Mouse (Mus musculus) spleen, postnatal 10 days (tissue): ENCODE data around the gene Arhgap21.

Source experiments
- DNase-seq, 2 experiments: peaks; one replicate each; pipeline ENCODE4 v3.0.0; 2021 to 2022; ENCODE audit warnings: low spot score in 2 of 2

Arhgap21 gene

GRCm38 (mm10) chr2:20968441-20969200, at the start of gene Arhgap21:
TSS of gene Arhgap21 (minus strand) at chr2:20968881.
- peak; percentile 65 to 84 for DNase-seq

- DNase-seq: no peak
Measured at GRCm38 (mm10) chr2:21016589-21016988, 47.9 kb upstream of the Arhgap21 start.

GRCm38 (mm10) chr2:21010806-21011397, 42.2 kb upstream of the Arhgap21 start:
- no peak for DNase-seq

GRCm38 (mm10) chr2:21010219-21010618, 41.5 kb upstream of the Arhgap21 start:
- no peak for DNase-seq

GRCm38 (mm10) chr2:21009258-21010140, 40.8 kb upstream of the Arhgap21 start:
- no peak for DNase-seq

- DNase-seq: no peak
Measured at GRCm38 (mm10) chr2:21002538-21002937, 33.9 kb upstream of the Arhgap21 start.

- DNase-seq: no peak
Measured at GRCm38 (mm10) chr2:21001156-21001555, 32.5 kb upstream of the Arhgap21 start.

- no peak for DNase-seq
Measured at GRCm38 (mm10) chr2:20995547-20995946, 26.9 kb upstream of the Arhgap21 start.

- DNase-seq: no peak
Measured at GRCm38 (mm10) chr2:20991508-20991907, 22.8 kb upstream of the Arhgap21 start.

GRCm38 (mm10) chr2:20990907-20991306, 22.2 kb upstream of the Arhgap21 start:
- DNase-seq: no peak

- no peak for DNase-seq
Measured at GRCm38 (mm10) chr2:20990056-20990455, 21.4 kb upstream of the Arhgap21 start.

GRCm38 (mm10) chr2:20987822-20988221, 19.1 kb upstream of the Arhgap21 start:
- no peak for DNase-seq

GRCm38 (mm10) chr2:20978726-20979125, 10.0 kb upstream of the Arhgap21 start:
- no peak for DNase-seq

GRCm38 (mm10) chr2:20977051-20977450, 8.4 kb upstream of the Arhgap21 start:
- no peak for DNase-seq

GRCm38 (mm10) chr2:20973513-20973912, 4.8 kb upstream of the Arhgap21 start:
- DNase-seq: no peak

- DNase-seq: no peak
Measured at GRCm38 (mm10) chr2:20972180-20972579, 3.5 kb upstream of the Arhgap21 start.

- no peak for DNase-seq
Measured at GRCm38 (mm10) chr2:20971628-20972027, 2.9 kb upstream of the Arhgap21 start.

GRCm38 (mm10) chr2:20969201-20970200, 820 bp upstream of the Arhgap21 start:
- DNase-seq: peak; percentile 86 to 92

GRCm38 (mm10) chr2:20967646-20968351, 882 bp downstream of the Arhgap21 start:
- peak; percentile 56 to 73 for DNase-seq

- DNase-seq: peak; percentile 54 to 64
Measured at GRCm38 (mm10) chr2:20967101-20967645, 1.5 kb downstream of the Arhgap21 start.
